Mouse (Mus musculus) adrenal gland, postnatal 14 days (tissue): Measurements from ENCODE around the gene Olfr1462. TPM values are rescaled to one million over a fixed set of nuclear protein-coding genes. Genes with fewer than 3 reads are reported as not detected.

Experiments used
- DNase-seq: peaks from one replicate; pipeline ENCODE4 v3.0.0; 2021; ENCODE audit warnings: mixed read lengths
- long read RNA-seq, 2 experiments: library from polyadenylated mRNA; stranded (forward); transcript quantifications; one replicate each; pipeline ENCODE4 v2.0.0; 2021
- total RNA-seq: library from RNA; stranded (reverse); gene quantifications from 2 replicates; pipeline ENCODE4 v1.2.3, GENCODE M21; 2021

Olfr1462 gene
- total RNA-seq: not detected in 2 replicates
- long read RNA-seq, experiment 1: 0 reads
- long read RNA-seq, experiment 2: 0 reads

GRCm38 (mm10) chr19:13185434-13185833, at the start of gene Olfr1462:
Gene Olfr1462 (plus strand): TSS chr19:13185734.
- DNase-seq: no peak

GRCm38 (mm10) chr19:13149449-13149848, 36.1 kb upstream of the Olfr1462 start, which contains the start of gene Olfr1459:
Gene Olfr1459 (minus strand): TSS chr19:13149549.
- DNase-seq: no peak

- DNase-seq: no peak
Measured at GRCm38 (mm10) chr19:13162700-13163099, 22.8 kb upstream of the Olfr1462 start, which contains the start of gene Olfr1461. Gene Olfr1461 (plus strand): TSS chr19:13163000.

- no peak for DNase-seq
Measured at GRCm38 (mm10) chr19:13221666-13222065, 36.1 kb downstream of the Olfr1462 start.

GRCm38 (mm10) chr19:13231028-13231427, 45.5 kb downstream of the Olfr1462 start, which contains the start of gene Olfr1463:
Gene Olfr1463 (plus strand): TSS chr19:13231328.
- no peak for DNase-seq

Other genes with a start within 250 kb of the Olfr1462 start
- gene Olfr1450, start 235.5 kb upstream of the Olfr1462 start, total RNA-seq: not detected in 2 replicates
- not detected in 2 replicates for gene Olfr1451, start 190.7 kb upstream of the Olfr1462 start, total RNA-seq
- gene Olfr1453, start 157.4 kb upstream of the Olfr1462 start, total RNA-seq: not detected in 2 replicates
- not detected in 2 replicates for gene Olfr1454, start 125.1 kb upstream of the Olfr1462 start, total RNA-seq
- not detected in 2 replicates for gene Olfr1457, start 87.8 kb upstream of the Olfr1462 start, total RNA-seq
- not detected in 2 replicates for gene Olfr1458, start 79.0 kb upstream of the Olfr1462 start, total RNA-seq
- 0.04 and 0.07 TPM in 2 replicates for gene Olfr1459, start 36.2 kb upstream of the Olfr1462 start, total RNA-seq
- not detected in 2 replicates for gene Olfr1461, start 22.7 kb upstream of the Olfr1462 start, total RNA-seq
- gene Olfr1463, start 45.6 kb downstream of the Olfr1462 start, total RNA-seq: not detected in 2 replicates
- gene Olfr1465, start 129.8 kb downstream of the Olfr1462 start, total RNA-seq: not detected in 2 replicates
- not detected in 2 replicates for gene Olfr1466, start 153.1 kb downstream of the Olfr1462 start, total RNA-seq
- not detected in 2 replicates for gene Olfr1467, start 176.5 kb downstream of the Olfr1462 start, total RNA-seq
- not detected in 2 replicates for gene Olfr1469, start 222.1 kb downstream of the Olfr1462 start, total RNA-seq